Mouse (Mus musculus): ENCODE measurements around the gene S1pr4. TPM values are rescaled to one million over a fixed set of nuclear protein-coding genes. Genes with fewer than 3 reads are reported as not detected.

The S1pr4 gene
- polyA plus RNA-seq (2012; rRNA removed) = 40.3 and 47.5 TPM in 2 replicates

DNA sequence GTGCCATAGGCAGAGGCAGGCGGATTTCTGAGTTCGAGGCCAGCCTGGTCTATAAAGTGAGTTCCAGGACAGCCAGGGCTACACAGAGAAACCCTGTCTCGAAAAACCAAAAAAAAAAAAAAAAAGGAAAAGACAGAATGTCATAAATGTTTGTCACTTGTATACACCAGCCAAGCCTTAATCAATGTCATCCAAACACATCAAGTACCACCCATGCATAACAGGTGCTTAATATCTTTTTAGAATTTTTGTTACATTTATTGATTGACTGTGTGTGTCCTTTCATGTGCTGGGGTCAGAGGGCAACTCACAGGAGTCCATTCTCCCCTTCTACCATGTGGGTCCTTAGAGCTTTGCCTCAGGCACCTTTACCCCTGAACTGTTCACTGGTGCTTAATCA, at the start of gene S1pr4:
S1pr4 (minus strand) TSS at position 101 of the 400 bp plus-strand sequence.
- DNase-seq = no peak
- Histone ChIP-seq H3K4me3 (replicated peaks; ENCODE audit: extremely low read depth, low read depth, low read length) (peak within 1 kb of the TSS; percentile 56), H3K4me1 (ENCODE audit: control insufficient read depth, insufficient read depth, low read length) (peaks cover 5% of the 10 kb centered on the region)
- TF ChIP-seq POLR2A (IDR thresholded peaks at IDR 0.05; ENCODE audit: borderline replicate concordance, extremely low read depth, low read depth, low read length) (no peak), CTCF (IDR thresholded peaks at IDR 0.05; ENCODE audit: insufficient read depth, low read length) (no peak)
- 61% methylated on average over 3 of the region's 3 CpGs for WGBS

DNA sequence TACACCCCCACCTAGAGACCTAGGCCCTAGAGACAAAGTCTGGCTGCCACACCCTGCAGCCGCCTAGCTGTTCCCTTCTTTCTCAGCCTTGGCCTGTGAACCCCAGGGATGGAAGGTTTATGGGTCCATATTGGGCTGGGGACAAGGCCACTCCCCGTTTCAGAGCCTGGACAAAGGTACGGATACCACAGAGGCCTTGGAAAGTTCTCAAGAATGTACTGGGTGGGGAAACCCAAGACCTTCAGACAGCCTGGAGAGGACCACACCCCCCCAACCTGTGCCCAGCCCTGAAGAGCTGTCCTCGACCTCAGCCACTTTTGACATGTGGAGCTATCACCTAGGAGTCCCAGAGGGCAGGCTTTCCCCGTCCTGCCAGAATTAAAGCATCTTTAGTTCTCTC, 49.0 kb upstream of the S1pr4 start:
- 70% methylated on average over 5 of the region's 5 CpGs for WGBS
- TF ChIP-seq POLR2A (IDR thresholded peaks at IDR 0.05; ENCODE audit: borderline replicate concordance, extremely low read depth, low read depth, low read length) (no peak), CTCF (IDR thresholded peaks at IDR 0.05; ENCODE audit: insufficient read depth, low read length) (no peak)
- DNase-seq = no peak
- no peak overlapping the region for H3K4me3 ChIP-seq (replicated peaks; ENCODE audit: extremely low read depth, low read depth, low read length)
- H3K4me1 ChIP-seq (ENCODE audit: control insufficient read depth, insufficient read depth, low read length) = peaks cover 11% of the 10 kb centered on the region

DNA sequence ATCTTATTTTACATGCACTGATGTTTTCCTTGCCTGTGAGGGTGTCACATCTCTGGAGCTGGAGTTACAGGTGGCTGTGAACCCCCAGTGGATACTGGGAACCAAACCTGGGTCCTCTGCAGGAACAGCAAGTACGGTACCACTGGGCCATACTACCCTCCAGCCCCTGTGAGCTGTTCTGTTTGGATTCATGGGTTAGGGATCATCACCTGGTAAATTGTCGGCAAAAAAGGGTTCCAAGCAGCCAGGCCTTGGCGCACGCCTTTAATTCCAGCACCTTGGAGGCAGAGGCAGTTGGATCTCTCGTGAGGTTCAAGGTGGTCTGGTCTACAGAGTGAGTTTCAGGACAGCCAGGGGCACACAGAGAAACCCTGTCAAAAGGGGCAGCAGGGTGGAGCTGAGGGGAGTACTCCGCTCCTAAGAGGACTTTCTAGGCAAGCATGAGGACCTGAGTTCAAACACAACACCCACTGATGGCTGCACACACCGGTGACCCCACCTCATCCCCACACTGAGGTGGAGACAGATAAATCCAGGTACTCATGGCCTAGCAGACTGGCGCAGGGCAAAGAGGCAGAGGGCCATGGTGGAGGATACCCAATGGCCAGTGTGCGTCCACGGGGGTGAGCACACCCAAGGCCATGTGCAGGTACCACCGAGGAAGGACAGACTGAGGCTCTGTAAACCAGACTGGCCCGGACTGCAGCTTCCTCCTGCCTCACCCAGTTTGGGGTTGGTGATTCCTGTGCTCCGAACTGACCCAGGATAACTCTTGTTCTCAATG, 47.0 kb upstream of the S1pr4 start:
- Histone ChIP-seq H3K4me3 (replicated peaks; ENCODE audit: extremely low read depth, low read depth, low read length) (no peak overlapping the region), H3K4me1 (ENCODE audit: control insufficient read depth, insufficient read depth, low read length) (peaks cover 27% of the 10 kb centered on the region)
- 95% methylated on average over 13 of the region's 13 CpGs for WGBS
- no peak for DNase-seq
- TF ChIP-seq CTCF (IDR thresholded peaks at IDR 0.05; ENCODE audit: insufficient read depth, low read length) (no peak), POLR2A (IDR thresholded peaks at IDR 0.05; ENCODE audit: borderline replicate concordance, extremely low read depth, low read depth, low read length) (no peak)

DNA sequence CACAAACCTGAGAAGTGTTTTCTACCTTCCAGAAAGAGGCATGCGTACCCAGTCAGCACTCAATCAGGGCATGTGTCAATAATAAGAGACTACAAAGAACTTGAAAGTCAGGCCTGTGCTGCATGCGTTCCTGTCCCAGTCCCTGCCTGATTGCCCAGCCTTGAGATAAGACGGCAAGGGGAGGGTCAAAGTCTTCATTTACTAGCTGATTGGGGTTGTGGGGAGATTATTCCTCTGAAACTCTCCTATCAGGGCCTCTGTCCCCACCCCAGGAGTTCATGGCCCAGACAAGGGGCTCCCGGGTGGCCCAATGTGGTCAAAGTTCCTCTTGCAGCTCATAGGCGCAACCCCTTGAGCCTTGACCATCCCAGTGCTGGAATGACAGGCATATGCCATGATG, 46.4 kb upstream of the S1pr4 start:
- no peak for TF ChIP-seq CTCF (IDR thresholded peaks at IDR 0.05; ENCODE audit: insufficient read depth, low read length)
- no peak for TF ChIP-seq POLR2A (IDR thresholded peaks at IDR 0.05; ENCODE audit: borderline replicate concordance, extremely low read depth, low read depth, low read length)
- DNase-seq = no peak
- Histone ChIP-seq H3K4me3 (replicated peaks; ENCODE audit: extremely low read depth, low read depth, low read length) (no peak overlapping the region), H3K4me1 (ENCODE audit: control insufficient read depth, insufficient read depth, low read length) (peaks cover 26% of the 10 kb centered on the region)
- WGBS = 77% methylated on average over 5 of the region's 5 CpGs

DNA sequence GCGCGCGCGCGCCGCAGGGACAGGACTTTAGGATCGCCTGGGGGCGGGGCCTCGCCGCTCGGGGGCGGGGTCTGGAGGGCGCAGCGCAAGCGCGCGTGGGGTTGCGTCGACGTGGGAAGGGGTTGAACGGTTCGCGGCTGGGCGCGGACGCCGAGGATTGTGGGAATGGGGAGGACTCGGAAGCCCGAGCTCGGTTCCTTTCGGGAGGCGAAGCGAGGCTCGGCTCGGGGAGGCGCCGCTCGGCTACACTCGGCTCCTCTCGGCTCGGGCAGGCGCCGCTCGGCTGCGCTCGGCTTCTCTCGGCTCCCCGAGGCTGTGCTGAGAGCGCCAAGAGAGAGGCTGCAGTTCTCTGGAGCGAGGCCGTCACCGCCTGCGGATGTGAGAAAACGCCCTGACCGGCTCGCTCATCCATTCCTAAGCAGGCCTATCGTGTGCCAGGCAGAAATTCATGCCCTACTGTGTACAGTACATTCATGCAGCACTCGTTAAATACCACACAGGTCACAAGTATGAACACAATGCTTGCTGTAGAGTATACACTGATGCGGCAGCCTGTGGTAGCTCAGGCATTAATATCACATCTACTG, 45.3 kb upstream of the S1pr4 start, which contains the start of gene Gna11:
Gna11 (minus strand) TSS at position 30 of the 587 bp plus-strand sequence.
- H3K4me1 ChIP-seq (ENCODE audit: control insufficient read depth, insufficient read depth, low read length) = peaks cover 30% of the 10 kb centered on the region
- DNase-seq = peak; percentile 100
- 1% methylated on average over 59 of the region's 59 CpGs for WGBS
- peak within 1 kb of the TSS; percentile 96 for H3K4me3 ChIP-seq (replicated peaks; ENCODE audit: extremely low read depth, low read depth, low read length)
- TF ChIP-seq POLR2A (IDR thresholded peaks at IDR 0.05; ENCODE audit: borderline replicate concordance, extremely low read depth, low read depth, low read length) (no peak), CTCF (IDR thresholded peaks at IDR 0.05; ENCODE audit: insufficient read depth, low read length) (no peak)

DNA sequence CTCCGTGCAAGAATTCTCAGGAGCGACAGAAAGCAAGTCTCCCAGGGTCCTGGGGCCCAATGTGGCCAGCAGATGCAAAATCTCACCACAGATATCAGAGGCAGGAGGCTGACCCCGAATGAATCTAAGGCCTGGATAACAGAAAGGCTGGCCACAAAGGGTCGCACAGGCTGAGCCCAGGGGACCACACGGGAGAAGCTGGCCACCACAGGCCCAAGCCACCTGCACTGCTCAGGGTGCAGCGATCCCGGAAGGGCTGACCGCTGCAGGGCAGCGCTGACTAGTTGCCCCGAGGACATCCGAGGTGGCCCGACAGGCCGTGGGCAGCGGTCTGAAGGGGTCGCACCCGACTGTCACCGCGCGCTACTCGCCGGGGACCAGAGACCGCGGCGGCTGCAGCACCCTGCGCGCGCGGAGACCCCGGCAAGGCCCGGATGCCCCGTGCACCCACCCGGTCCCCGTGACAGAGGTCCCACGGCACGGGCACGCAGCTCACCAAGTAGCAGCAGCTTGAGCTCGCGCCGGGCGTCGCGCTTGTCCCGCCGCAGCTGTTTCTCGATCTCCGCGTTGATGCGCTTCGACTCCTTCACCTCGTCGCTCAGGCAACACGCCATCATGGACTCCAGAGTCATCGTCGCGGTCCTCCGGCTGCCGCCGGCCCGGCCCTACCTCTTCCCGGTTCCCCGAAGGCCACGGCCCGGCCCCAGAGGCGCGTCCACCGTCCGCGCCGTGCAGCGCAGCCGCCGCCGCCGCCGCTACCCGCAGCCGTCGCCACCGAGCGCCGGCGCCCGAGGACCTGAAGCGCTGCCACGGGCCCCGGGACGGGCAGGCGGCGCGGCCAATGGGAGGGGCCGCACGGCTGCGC, 44.6 kb upstream of the S1pr4 start:
- H3K4me1 ChIP-seq (ENCODE audit: control insufficient read depth, insufficient read depth, low read length) = peaks cover 32% of the 10 kb centered on the region
- WGBS = under 1% methylated on average over 92 of the region's 93 CpGs
- no peak for TF ChIP-seq POLR2A (IDR thresholded peaks at IDR 0.05; ENCODE audit: borderline replicate concordance, extremely low read depth, low read depth, low read length)
- TF ChIP-seq CTCF (IDR thresholded peaks at IDR 0.05; ENCODE audit: insufficient read depth, low read length) = no peak
- H3K4me3 ChIP-seq (replicated peaks; ENCODE audit: extremely low read depth, low read depth, low read length) = peak overlapping the region; percentile 96
- DNase-seq = no peak

DNA sequence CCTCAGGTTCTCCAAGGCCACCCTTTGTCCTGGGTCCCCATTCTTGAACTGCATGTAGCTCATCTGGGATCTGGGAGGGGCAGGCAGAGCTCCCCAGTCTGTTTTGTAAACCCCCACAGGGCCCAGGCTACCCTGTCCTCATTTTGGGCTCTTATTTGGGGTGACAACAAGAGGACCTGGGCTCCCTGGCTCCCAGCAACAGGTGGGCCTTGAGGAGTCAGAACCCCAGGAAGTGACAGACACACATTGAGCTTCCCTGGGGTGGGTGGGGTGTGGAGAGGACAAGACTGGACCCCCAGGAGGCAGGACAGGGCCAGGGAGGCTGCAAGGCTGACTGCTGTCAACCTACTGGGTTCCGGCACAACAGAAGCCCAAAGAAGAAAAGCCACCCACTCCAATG, 43.7 kb upstream of the S1pr4 start:
- Histone ChIP-seq H3K4me1 (ENCODE audit: control insufficient read depth, insufficient read depth, low read length) (peaks cover 32% of the 10 kb centered on the region), H3K4me3 (replicated peaks; ENCODE audit: extremely low read depth, low read depth, low read length) (peak overlapping the region; percentile 96)
- WGBS = 53% methylated on average over 1 of the region's 1 CpGs
- DNase-seq = no peak
- no peak for TF ChIP-seq CTCF (IDR thresholded peaks at IDR 0.05; ENCODE audit: insufficient read depth, low read length)
- no peak for TF ChIP-seq POLR2A (IDR thresholded peaks at IDR 0.05; ENCODE audit: borderline replicate concordance, extremely low read depth, low read depth, low read length)

DNA sequence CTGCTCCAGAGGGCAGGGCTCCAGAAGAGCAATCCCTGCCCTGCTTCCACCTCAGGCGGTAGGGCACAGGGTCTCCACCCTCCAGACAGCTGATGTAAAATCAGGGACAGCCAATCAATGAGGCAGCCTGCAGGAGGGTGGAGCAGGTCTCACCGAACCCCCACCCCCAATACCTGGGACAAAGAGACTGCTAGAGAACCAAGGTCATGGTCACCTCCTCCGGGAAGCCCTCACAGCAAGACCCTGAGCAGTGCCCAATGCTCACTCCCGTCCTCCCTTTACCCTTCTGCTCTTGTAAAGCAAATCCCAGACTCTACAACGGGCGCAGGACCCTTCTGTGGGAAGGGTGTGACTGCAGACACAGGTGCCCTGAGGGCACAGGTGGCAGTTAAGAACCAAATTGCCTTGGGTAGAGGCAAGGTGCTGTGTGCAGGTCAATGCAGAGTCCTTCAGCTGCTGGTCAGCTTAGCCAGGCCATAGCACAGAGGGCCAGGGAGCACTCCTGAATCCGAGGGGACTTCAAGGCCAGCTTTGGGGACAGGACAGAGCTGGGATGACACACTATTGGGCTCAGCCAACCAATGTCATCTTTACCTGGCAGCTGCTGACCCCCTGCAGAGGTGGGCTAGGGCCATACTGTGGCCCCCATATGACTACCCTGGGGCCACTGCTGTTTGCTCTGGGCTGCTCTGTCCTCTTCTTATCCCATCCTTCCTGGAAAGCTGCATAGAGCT, 43.0 kb upstream of the S1pr4 start:
- H3K4me1 ChIP-seq (ENCODE audit: control insufficient read depth, insufficient read depth, low read length) = peaks cover 32% of the 10 kb centered on the region
- no peak overlapping the region for H3K4me3 ChIP-seq (replicated peaks; ENCODE audit: extremely low read depth, low read depth, low read length)
- WGBS = 73% methylated on average over 7 of the region's 7 CpGs
- no peak for DNase-seq
- TF ChIP-seq POLR2A (IDR thresholded peaks at IDR 0.05; ENCODE audit: borderline replicate concordance, extremely low read depth, low read depth, low read length) (no peak), CTCF (IDR thresholded peaks at IDR 0.05; ENCODE audit: insufficient read depth, low read length) (no peak)

DNA sequence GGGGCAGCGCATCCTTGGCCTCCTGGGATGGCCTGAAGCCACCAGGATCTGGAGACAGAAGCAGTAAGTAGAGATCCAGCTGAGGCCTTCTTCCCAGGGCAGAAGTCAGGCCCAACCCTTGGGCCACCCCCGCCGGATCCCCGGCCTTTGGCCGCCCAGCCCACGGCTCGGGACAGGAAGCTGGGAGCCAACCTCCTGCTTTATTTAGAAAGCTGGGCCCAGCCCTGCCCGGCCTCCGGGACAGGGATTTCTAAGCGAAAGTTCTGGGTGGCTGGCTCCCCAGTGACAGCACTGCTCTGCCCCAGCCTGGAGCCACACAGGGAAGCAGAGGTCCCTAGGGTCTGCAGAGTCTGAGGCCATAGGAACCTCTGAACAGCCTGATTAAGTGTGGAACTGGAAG, 41.9 kb upstream of the S1pr4 start:
- peak; percentile 35 for DNase-seq
- H3K4me3 ChIP-seq (replicated peaks; ENCODE audit: extremely low read depth, low read depth, low read length) = peak overlapping the region; percentile 31
- 36% methylated on average over 10 of the region's 10 CpGs for WGBS
- TF ChIP-seq CTCF (IDR thresholded peaks at IDR 0.05; ENCODE audit: insufficient read depth, low read length) (no peak), POLR2A (IDR thresholded peaks at IDR 0.05; ENCODE audit: borderline replicate concordance, extremely low read depth, low read depth, low read length) (no peak)
- H3K4me1 ChIP-seq (ENCODE audit: control insufficient read depth, insufficient read depth, low read length) = peaks cover 32% of the 10 kb centered on the region
